Mouse (Mus musculus) megakaryocyte, embryonic 14.5 days (primary cell): ENCODE measurements around the gene Bysl.

Experiments used
- FLI1 ChIP-seq: IDR thresholded peaks from 2 replicates; pipeline ENCODE4 v1.6.1; 2012; ENCODE audit warnings: low read length, inconsistent platforms, mixed read lengths
- GATA1 ChIP-seq: IDR thresholded peaks from 3 replicates; pipeline ENCODE4 v1.6.1; 2012; ENCODE audit warnings: mixed read lengths, low read length, inconsistent platforms, borderline replicate concordance

- TF ChIP-seq GATA1 (no peak), FLI1 (no peak)
Observed at GRCm38 (mm10) chr17:47622912-47623554, 11.7 kb upstream of the Bysl start.
